Mouse (Mus musculus) MEL (cell line): ENCODE data around the gene Ccnk.

Source experiments
- CTCF ChIP-seq, 3 experiments: IDR thresholded peaks in 2 of 3; conservative IDR thresholded peaks in 1 of 3; 2 replicates each; pipeline ENCODE4 v1.5.1; 2011 to 2012; ENCODE audit warnings: low read length in 3 of 3, low read depth in 2 of 3, mild to moderate bottlenecking in 2 of 3, improper control_type of control experiment in 1 of 3, inconsistent platforms in 1 of 3, mixed read lengths in 1 of 3, moderate library complexity in 1 of 3; ENCODE audit not compliant: control insufficient read depth in 1 of 3, insufficient read depth in 1 of 3, poor library complexity in 1 of 3, severe bottlenecking in 1 of 3
- E2F4 ChIP-seq: IDR thresholded peaks from 2 replicates; pipeline ENCODE4 v1.6.1; 2011; ENCODE audit warnings: low read depth, low read length, improper control_type of control experiment, borderline replicate concordance
- MAX ChIP-seq: IDR thresholded peaks from 2 replicates; pipeline ENCODE4 v1.6.1; 2011; ENCODE audit warnings: low read length, improper control_type of control experiment
- RCOR1 ChIP-seq: IDR thresholded peaks from 2 replicates; pipeline ENCODE4 v1.6.1; 2012; ENCODE audit warnings: low read depth, mild to moderate bottlenecking, inconsistent platforms, low read length, improper control_type of control experiment
- ZKSCAN1 ChIP-seq: IDR thresholded peaks from 2 replicates; pipeline ENCODE4 v1.6.1; 2012; ENCODE audit warnings: low read depth, mild to moderate bottlenecking, inconsistent platforms, low read length, improper control_type of control experiment, moderate library complexity

GRCm38 (mm10) chr12:108212071-108212470 is 32.7 kb downstream of the Ccnk start:
- no peak for TF ChIP-seq E2F4
- no peak for TF ChIP-seq RCOR1
- TF ChIP-seq CTCF (IDR thresholded peaks at IDR 0.05 in 2 of 3, conservative IDR thresholded peaks at IDR 0.05 in 1 of 3; ENCODE audit: control insufficient read depth in 1 of 3, insufficient read depth in 1 of 3, low read depth in 2 of 3, low read length in 3 of 3, poor library complexity in 1 of 3, severe bottlenecking in 1 of 3): no peak
- no peak for TF ChIP-seq MAX
- TF ChIP-seq ZKSCAN1: no peak
